In the genomic region with DNA sequence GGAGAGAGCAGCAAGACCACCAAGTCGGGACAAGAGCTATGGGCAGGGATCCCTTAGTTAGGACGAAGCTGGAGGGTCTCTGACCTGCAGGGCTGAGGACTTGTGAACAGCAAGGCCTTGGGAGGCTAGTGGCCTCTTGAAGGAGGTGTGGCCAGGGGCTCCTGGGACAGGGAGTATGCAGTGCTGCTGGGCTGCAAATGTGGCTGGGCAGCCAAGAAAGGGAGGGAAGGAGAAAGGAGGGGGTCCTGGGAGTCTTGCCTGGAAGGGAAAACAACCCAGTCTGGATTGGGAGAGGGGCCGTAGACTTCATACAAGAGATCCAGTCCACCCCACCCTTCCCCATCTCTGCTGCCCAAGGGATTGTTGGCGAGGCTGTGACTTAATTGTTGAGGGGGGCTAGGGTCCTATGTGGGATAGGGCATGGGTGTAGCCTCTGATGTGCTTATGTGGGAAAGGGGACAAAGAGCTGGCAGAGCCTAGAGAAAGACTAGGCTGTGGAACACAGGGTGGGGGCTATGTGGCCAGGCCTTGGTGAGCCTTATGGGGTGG, we compare ENCODE assay signal across 8 mouse cellular contexts. TPM values are rescaled to one million over a fixed set of nuclear protein-coding genes. Genes with fewer than 3 reads are reported as not detected.
DNase-seq lines count a peak whose midpoint lies in the region; ATAC-seq lines count a peak whose summit lies in the region.

No protein-coding gene starts in this region.

- H3K9me3 ChIP-seq in liver, embryonic 15.5 days (replicated peaks): no peaks in the 10 kb centered on the region

- no peak overlapping the region for H3K9ac ChIP-seq in liver, embryonic 15.5 days

- H3K4me3 ChIP-seq in liver, embryonic 15.5 days (replicated peaks): no peak overlapping the region

- DNase-seq in embryo, embryonic 11 days: peak; percentile 8
- DNase-seq in embryo, embryonic 10.5 days (ENCODE audit: low spot score): no peak
- peak; percentile 25 for DNase-seq in urinary bladder, postnatal 14 days (ENCODE audit: low spot score)
- DNase-seq in urinary bladder, adult 2 months (ENCODE audit: low spot score): no peak
- peak; percentile 17 for DNase-seq in yolk sac, embryonic 10.5 days (ENCODE audit: low spot score)
- no peak for DNase-seq in cerebellum, postnatal 25 days
- no peak for DNase-seq in spleen, postnatal 10 days (ENCODE audit: low spot score in 2 of 2)

- peak overlapping the region; percentile 87; the same call in 1 of the 2 replicates for H3K4me2 ChIP-seq in liver, embryonic 15.5 days

- 62% methylated on average over 4 of the region's 4 CpGs for WGBS in liver, embryonic 15.5 days (ENCODE audit: insufficient replicate concordance)

- peaks cover 23% of the 10 kb centered on the region for H3K27me3 ChIP-seq in liver, embryonic 15.5 days

- 0 out of 2 replicates have a peak, but pooled peaks cover 3% of the 10 kb centered on the region for H3K36me3 ChIP-seq in liver, embryonic 15.5 days (replicated peaks)

- no peak overlapping the region for H3K27ac ChIP-seq in liver, embryonic 15.5 days (replicated peaks)

- H3K4me1 ChIP-seq in liver, embryonic 15.5 days (replicated peaks): peaks cover 57% of the 10 kb centered on the region

- ATAC-seq in liver, embryonic 15.5 days (ENCODE audit: insufficient read depth): no peak

RNA-seq across cellular contexts. Expression of a gene that starts 0.4 kb away (rescaled TPM):
- polyA plus RNA-seq in urinary bladder, adult 2 months (2012; rRNA removed): 76.2 and 102 TPM in 2 replicates
- polyA plus RNA-seq in liver, embryonic 15.5 days (2015; fragmentation: Nextera tagmentation; extraction: Ambion mirVana): 9.8 and 11.9 TPM in 2 replicates

RNA-seq across cellular contexts. Expression of a gene that starts 33.4 kb away (rescaled TPM):
- polyA plus RNA-seq in urinary bladder, adult 2 months (2012; rRNA removed): 74.3 and 79.9 TPM in 2 replicates
- polyA plus RNA-seq in liver, embryonic 15.5 days (2015; fragmentation: Nextera tagmentation; extraction: Ambion mirVana): 14.3 and 24.5 TPM in 2 replicates

Comparison
In these comparisons a context has a peak if more than half of its experiments do, and no peak if none do; other contexts are left out.
1. DNase-seq: peak in embryo, embryonic 11 days (single experiment), urinary bladder, postnatal 14 days (single experiment) and yolk sac, embryonic 10.5 days (single experiment); none in embryo, embryonic 10.5 days (single experiment), urinary bladder, adult 2 months (single experiment), cerebellum, postnatal 25 days (0 of 2) and spleen, postnatal 10 days (0 of 2).